Mouse (Mus musculus) layer of hippocampus, adult 9-11 months (tissue): ENCODE measurements around the gene Mapk12.

Source experiments
- DNase-seq: peaks from one replicate; pipeline ENCODE4 v3.0.0; 2022

The Mapk12 gene

DNA sequence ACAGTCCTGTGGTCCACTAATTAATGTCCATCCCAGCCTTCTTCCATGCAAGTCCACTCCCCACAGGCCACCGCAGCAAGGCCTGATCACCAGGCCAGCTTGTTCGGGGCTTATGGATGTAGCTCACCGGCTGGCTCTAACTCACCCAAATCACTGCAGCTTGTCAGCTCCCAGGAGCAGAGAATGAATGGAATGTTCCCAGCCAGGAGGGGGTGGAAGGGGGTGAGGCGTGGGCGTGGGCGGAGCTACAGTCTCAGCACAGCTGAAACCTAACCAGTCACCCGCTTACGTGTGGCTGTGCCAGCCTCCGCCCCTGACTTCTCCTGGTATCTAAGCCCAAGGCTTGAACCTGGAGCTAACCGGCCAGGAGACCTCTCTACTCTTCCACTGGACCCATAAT is 28.9 kb upstream of the Mapk12 start:
- peak; percentile 90 for DNase-seq

DNA sequence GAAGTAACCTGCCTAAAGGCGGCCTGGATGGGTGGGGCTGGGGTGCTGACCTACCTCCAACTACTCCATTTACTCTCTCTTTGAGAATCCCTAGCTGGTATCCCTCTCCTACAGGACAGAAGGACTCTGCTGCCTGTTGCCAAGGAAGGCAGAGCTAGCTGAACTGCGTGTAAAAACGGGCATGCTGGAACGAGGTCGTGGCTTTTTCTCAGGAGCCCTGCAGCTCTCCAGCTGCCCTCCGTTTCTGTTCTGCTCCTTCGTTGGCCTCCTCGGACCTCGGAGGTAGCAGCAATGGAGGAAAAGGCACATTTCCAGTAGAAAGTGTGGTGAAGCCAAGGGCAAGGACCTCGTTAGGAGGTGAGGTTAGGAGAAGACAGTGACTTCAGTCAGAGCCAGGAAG is 28.4 kb upstream of the Mapk12 start:
- DNase-seq = no peak

- DNase-seq = no peak
These were observed 25.0 kb upstream of the Mapk12 start for GRCm38 (mm10) chr15:89165478-89165877.

GRCm38 (mm10) chr15:89161397-89161796 is 20.9 kb upstream of the Mapk12 start:
- no peak for DNase-seq

DNA sequence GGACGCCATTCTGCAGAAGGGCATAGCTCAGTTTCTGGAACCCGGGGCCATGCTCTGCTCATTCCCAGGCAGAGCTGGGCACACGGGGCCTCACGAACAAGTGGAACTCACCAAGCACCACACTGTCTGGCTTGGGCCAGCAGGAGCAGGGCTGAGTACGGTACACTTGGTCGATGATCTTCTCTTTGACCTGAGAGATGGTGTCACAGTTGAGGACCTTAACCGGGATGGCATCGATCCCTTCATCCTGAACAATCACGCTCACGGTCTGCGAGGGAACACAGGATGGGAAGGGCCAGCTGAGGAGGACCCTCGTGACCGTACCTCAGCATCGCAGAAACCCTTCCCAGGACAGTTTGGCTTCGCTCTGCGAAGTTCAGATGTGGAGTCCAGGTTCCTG is 18.0 kb upstream of the Mapk12 start:
- no peak for DNase-seq

DNA sequence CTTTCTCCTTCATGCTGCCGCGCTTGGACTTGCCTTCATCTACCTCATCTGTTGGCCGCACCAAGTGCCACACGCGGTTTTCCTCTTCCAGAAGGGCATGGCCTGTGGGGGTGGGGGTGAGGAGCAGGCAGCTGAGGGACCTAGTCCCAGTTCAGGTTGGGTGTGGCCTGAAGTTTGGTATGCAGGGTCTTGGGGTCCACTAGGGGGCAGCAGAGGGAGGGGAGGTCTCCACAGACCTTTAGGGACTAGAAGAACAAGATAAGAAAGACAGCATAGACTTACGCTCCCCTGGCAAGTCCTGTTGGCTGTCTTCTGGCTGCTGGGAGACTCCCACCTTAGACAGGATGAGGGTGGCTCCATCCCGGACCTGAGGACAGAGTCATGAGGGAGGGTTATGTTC is 17.5 kb upstream of the Mapk12 start:
- DNase-seq = peak; percentile 45

DNA sequence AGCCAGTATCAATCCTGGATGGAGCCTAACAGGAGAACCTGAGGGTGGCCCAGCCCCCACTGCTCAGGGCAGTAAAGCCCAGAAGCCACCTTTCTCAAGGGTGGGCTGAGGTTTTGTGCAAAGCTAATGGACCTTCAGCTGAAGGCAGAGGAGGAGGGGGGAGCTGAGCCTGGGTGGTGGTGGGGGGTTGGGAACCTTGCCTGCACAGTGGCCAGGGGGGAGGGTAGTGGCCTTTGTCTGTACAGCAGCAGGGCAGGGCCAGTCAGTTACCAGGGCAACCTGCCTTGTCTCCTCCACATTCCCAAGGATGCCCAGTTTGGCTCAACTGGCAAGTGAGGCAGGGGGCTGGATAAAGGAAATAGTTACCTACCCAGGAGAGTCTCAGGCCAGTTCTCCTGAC is 11.8 kb upstream of the Mapk12 start:
- no peak for DNase-seq

DNA sequence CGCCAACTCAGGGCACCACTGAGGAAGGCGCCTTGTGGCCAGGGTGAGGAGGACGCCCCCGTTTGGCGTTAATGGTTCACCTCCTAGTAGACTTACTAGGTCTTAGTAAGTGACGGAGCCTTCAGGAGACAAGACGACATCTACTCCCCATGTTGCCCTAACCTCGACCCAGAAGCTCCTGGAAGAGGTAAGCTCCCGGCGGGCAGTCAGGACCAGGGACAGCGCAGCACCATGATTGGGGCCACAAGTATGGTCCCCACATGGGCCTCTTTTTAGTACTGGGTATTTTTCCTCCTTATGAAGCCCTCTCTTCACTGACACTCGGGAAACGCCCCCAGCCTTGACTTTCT is 9.5 kb upstream of the Mapk12 start:
- no peak for DNase-seq

DNA sequence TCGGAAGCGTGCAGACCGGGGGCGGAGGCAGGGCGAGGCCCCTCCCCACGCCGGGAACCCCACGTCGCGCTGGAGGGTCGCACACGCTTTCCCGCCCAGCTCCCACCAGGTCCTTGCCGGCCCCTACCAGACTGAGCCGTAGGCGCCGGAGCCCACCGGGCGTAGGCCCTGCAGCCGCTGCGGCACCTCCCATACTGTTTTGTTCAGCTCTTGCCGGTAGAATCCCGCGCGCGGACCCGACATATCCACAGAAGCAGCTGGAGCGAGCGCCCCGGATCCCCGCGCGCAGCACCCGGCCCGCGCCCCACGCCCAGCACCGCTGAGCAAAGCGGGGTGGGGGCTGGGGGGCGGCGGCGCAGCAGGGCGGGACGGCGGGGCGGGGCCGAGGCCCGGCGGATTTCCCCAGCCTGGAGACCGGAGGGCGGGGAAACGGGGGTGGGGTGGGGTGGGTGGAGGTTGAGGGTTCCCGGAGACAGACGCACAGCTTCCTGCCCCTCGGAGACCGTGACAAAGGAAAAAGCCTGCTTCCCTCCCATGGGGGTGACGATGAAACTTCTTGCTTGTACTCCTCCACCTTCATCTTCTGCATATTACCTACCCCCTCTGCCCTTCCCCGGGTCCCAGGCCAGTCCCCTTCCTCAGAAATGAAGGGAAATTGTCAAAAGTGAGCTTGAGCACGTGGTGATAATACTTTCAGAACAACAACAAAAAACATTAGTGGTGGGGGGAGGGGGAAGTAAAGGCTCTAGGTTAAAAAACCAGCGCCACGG is 9.0 kb upstream of the Mapk12 start, which contains the start of gene Mapk11:
Gene Mapk11 (minus strand): TSS at position 358 of the 770 bp plus-strand sequence.
- no peak for DNase-seq

- DNase-seq = no peak
These were observed 8.2 kb upstream of the Mapk12 start for GRCm38 (mm10) chr15:89148496-89149270.

DNA sequence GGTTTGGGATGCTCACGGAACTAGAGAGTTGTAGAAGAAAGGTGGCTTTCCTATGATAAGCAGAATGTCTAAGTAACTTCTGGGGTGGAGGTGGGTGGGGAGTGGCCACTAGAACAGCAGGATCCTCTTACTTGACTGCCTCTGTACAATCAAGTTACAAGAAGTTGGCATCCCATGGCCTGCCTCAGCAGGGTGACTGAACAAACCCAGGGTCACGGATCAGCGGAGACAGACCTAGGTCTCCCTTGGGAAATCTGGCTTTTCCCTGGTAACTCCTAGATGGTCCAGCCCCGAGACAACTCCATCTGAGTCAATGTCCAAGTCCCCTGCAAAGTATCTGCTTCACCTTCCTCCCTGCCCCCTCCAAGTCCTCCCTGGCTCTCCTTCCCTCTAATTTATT is 7.4 kb upstream of the Mapk12 start:
- no peak for DNase-seq

- DNase-seq = no peak
These were observed 7.0 kb upstream of the Mapk12 start for GRCm38 (mm10) chr15:89147456-89147855.

DNA sequence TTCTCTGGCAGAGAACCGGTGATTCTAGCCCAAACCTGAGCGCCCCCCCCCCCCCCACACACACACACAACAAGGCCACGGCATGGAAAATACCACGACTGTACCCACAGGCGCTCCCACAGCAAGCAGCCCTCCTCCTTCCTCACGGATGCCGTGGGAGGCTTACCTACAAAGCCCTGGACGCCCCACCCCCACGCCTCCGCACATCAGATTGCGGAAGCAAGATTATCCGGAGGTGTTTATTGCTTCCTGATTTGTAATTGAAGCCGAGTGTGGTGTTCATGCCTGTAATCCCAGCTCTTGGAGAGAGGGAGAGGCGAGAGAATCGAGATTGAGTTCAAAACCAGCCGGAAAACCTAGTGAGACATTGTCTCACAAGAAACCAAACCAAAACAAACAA is 6.5 kb upstream of the Mapk12 start:
- peak; percentile 48 for DNase-seq

DNA sequence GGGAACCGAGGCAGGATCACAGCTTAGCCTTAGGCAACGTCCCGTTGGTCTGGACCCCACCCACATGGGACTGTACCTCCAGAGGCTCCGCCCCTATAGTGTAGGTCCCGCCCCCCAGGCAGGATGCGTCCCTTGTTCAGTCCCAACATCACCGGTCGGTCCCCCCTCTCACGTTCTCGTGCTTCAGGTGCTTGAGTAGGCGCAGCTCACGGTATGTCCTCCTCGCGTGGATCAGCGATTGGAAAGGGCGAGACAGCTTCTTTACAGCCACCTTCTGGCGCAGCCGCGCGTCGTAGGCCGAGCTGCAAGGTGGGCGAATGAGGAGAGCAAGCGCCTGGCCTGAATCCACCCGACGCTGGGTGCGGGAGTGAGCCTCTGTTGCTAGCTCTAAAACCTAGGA is 6.0 kb upstream of the Mapk12 start:
- peak; percentile 57 for DNase-seq

DNA sequence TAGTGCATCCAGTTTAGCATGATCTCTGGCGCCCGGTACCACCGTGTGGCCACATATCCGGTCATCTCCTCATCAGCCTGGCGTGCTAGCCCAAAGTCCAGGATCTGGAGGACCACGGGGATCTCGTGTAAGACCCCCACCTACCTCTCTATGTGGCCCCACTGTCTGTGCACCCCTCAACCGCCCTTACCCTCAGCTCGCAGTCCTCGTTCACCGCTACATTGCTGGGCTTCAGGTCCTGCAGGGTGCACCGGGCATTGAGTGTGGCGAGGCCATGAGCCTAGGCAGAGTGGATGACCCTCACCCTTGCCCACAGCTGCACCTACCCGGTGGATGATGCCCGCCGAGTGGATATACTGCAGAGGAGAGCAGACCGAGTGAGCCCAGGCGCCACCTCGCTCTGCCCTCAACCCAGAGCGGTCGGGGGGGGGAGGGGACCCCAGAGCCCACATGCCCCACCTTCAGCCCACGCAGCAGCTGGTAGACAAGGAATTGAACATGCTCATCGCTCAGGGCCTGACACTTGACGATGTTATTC is 5.4 kb upstream of the Mapk12 start:
- no peak for DNase-seq

GRCm38 (mm10) chr15:89144965-89145364 is 4.5 kb upstream of the Mapk12 start:
- DNase-seq = no peak

- DNase-seq = no peak
These were observed 2.6 kb upstream of the Mapk12 start for GRCm38 (mm10) chr15:89143134-89143533.

GRCm38 (mm10) chr15:89141905-89142304 is 1.4 kb upstream of the Mapk12 start:
- no peak for DNase-seq

- no peak for DNase-seq
These were observed 940 bp upstream of the Mapk12 start for GRCm38 (mm10) chr15:89141443-89141842.

- DNase-seq = peak; percentile 51
These were observed 350 bp downstream of the Mapk12 start for GRCm38 (mm10) chr15:89140048-89140658.

- no peak for DNase-seq
These were observed 2.0 kb downstream of the Mapk12 start for GRCm38 (mm10) chr15:89138531-89138930.

DNA sequence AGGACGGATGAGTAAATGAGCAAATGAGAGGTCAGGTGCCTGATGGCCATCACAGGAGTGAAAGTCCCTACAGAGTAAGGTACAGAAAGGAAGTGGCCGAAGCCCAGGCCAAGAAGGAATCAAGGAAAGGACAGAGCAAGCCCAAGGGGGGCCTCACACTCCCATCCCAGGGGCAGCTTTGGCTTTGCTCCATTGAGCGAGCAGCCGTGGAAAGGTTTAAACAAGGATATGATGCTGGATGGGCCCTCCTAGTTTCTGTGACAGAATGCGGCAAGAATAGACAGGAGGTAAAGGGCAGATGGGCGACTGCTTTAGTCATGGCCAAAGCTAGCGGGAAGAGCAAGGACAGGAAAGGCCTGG is 2.5 kb downstream of the Mapk12 start:
- no peak for DNase-seq

- DNase-seq = peak; percentile 37
These were observed 3.0 kb downstream of the Mapk12 start for GRCm38 (mm10) chr15:89137378-89138045.
